ENCODE assay signal across 14 mouse cellular contexts in genomic region chrX:142409338-142409737, GRCm38 (mm10).
"Had no signal": no experiment of that assay in that cellular context is flagged by ENCODE, and none has a peak within 500 bp of the region (broad histone marks: within the 10 kb centered on the region; RNA-seq: fewer than 3 reads in every experiment).

No protein-coding gene starts in this region.

- H3K36me3 ChIP-seq: limb, embryonic 12.5 days; lung, embryonic 15.5 days; neural tube, embryonic 13.5 days had no signal

- H3K4me3 ChIP-seq: layer of hippocampus, adult 2 months; limb, embryonic 12.5 days; lung, embryonic 15.5 days; neural tube, embryonic 13.5 days had no signal

- H3K4me1 ChIP-seq: limb, embryonic 12.5 days; lung, embryonic 15.5 days; neural tube, embryonic 13.5 days had no signal

- DNase-seq: kidney, adult 11 months; kidney, adult 9 months; kidney, postnatal 36 days; lung, postnatal 14 days; midbrain, embryonic 14.5 days; right cerebral cortex, adult 18-20 months; thymus, adult 18-20 months; thymus, postnatal 14 days had no signal

- H3K27me3 ChIP-seq: lung, embryonic 15.5 days had no signal

- H3K9ac ChIP-seq: limb, embryonic 12.5 days; lung, embryonic 15.5 days; neural tube, embryonic 13.5 days had no signal

- H3K27ac ChIP-seq: kidney, postnatal 0 days; layer of hippocampus, adult 2 months; limb, embryonic 12.5 days; lung, embryonic 15.5 days; macrophage; neural tube, embryonic 13.5 days had no signal
